Mouse (Mus musculus) inflammation-experienced regulatory T-cells, adult 6 months (primary cell): ENCODE measurements at regions not wholly inside any gene's neighbourhood (a gene's known extent, or its start where the extent isn't known, plus 50 kb on each side); places are given as distances from the start of the nearest gene placed in this dataset.

Experiments
- ATAC-seq: one replicate; pipeline ENCODE4 v1.8.0; 2017

DNA sequence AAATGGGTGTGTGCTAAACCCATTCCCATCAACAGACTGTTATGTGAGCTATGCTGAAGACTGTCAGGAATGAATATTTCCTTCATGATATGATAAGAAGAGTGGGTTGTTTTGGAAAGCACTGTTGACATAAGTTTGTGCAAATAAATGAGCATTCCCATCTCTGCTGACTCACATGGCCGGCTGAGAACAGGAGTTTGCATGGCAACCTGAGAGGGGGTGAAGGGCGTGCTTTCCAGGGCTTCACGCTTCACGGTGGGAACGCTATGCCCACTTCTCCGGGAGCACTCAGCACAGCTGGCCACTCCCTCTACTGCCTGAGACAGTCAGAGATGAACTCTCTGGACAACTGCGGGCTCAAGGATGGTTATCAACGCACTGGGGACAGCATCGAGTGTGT lies 348.9 kb upstream of the Slc24a5 start:
- no peak for ATAC-seq

DNA sequence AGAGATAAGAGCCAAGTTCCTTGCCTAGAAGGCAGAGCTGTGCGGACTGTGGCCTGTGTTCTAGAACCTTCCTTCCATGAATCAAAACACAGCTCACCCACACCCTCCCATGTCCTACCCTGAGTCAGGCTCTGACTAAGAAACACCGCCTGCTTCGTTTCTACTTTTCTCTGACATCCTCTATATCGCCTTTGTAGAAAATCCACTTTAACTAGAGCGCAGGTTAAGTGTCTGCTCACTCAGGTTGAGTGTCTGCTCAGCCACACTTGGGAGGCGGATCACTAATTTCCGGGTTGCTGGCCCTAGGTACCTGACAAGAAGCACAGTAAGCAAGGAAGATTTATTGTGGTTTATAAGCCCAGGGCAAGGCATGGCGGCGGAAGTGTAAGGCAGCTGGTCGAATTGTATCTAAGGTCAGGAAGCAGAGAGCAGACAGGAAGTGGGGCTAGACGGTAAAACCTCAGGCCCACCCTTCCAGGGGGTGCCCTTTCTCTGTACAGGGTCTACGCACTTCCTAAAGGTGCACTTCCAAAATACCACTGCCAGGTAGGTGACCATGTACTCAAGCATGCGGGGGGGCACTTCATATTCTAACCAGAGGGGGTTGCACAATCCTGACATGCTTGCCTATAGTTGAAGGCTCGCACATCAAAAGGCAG lies 348.0 kb upstream of the Slc24a5 start:
- ATAC-seq = peak; percentile 75

DNA sequence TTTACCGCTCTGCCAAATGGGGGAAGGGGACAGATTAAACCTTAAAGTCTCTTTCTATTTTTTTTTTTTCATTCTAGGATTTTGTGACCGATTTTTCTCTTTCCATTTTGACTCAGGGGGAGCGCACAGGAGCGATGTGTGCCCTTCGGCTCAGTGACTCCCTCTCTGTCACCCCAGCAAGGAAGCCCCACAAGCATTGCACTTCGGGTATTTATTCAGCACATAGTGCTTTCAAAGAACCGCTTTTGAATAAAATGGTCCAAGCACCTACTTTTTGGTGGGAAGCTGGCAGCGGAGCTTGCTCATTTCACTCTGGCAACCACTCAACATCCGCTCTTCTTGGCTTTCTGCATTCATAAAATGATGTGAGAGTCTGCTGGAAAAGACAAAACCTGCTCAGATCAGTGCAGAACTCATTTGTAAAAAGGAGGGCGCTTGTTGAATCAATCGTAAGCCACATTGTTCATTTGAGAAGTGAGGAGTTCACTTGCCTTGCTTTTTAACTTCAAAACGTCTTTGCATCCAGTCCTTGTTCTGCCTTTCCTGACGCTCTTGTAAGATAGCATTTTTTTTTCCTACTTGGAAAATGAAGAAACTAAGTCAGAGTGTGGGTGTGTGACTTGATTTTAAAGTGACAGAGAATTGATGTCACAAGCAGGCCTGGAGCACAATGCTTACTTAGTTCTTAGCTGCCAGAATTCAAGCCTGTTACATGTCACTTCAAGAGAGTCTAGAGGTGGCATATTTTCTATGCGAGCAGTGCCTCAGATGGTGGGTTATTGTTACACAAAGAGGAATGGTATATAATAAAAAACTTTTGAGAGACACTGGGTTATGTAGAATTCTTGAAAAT lies 347.1 kb upstream of the Slc24a5 start:
- no peak for ATAC-seq

DNA sequence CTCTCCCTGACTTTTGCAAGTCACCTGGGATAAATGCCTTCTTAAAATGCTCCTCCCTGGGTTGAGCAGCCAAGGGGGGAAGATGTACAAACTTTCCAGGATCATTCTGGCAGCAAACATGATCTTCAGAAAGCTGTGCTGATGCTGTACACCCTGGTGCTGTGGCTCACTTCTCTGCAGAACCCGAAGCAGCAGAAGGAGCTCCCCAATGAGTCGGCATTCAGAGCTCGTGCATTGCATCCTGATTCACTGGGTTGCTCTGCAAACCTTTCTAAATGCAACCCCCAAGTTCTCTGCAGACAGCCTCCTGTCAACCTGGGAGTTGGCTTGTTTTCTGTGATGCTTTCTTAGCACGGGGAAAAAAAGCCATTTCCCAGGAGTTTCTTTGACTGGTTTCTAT lies 343.8 kb upstream of the Slc24a5 start:
- ATAC-seq = no peak

DNA sequence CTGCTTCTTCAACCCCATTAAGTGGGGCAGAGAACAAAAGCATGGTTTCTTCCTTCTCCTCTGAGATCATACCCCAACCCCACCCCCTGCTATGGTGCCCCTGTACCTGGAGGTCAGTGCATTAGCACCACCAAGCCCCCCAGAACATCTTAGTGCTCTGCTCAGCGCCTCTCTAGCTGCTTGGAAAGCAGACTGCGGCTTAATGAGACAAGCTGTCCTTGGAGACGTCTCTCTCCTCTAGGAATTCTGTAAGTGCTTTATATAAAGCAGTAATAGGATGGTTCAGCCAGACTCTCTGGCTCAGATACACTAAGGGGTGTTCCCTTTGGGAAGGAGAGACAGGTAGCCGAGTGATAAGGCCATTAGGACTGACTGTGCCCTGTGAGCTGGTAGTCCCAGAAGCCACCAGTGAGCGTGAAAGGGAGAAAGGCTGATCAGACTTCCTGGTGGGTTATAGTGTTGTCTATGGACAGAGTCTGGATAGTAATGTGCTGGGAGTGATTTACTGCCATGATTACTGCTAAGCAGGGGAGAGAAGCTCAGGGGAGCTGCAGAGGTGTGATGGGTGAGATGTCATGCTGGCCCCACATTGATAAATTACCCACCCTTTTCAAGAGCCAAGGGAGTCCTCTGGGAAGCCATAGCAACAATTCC lies 343.0 kb upstream of the Slc24a5 start:
- no peak for ATAC-seq

DNA sequence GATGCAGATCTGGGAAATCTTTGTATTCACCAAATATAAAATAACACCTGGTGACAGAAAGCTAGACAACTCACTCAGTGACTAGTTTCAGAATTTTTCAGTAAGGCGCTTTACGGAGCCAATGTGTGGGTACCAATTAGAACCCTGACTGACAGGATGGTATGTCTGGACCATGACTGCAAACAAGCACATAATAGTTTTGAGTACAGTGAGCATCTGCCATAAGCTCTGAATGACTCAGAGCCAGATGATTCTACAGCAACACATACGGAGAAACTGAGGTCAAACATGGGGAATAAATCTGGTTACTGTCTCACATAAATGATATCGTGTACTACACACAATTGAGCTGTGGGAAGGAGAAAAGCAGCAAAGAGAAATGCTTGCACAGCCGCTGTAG lies 339.9 kb upstream of the Slc24a5 start:
- ATAC-seq = no peak

DNA sequence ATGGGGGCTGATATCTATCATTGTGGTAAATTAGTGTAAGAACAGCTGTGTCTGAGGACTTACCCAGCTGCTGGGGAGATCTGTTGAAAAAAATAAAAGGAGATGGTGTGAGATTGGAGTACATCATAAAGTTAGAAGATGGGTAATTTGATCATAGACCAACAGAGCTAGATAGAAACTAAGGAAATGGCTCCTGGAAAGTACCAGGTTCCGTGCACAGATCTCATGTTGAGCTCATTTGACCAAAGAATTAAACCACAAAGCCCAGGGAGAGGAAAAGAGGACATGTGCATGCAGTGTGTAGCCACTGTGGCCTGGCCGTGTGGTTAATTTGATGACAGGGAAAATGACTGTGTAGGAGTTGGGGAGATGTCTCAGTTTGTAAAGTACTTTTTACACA lies 335.3 kb upstream of the Slc24a5 start:
- ATAC-seq = peak; percentile 83

DNA sequence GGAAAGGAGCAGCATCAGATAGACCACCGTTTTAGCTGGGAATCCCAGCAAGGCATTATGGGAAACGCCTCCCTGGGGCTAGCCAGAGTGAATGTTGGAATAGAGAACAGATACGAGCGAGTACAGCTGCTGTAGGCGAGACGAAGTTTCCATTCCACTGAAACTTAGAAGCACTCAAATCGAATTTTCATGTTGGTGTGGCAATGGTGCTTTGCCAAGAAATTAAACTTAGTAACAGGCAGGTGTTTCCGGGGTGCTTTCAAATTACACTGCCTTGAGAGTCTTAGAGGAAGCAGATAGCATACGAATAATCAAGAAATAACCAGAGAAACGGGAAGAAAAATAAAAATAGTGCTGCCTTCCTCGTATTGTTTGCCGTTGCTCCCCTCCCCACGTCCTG lies 327.1 kb upstream of the Slc24a5 start:
- ATAC-seq = peak; percentile 35

DNA sequence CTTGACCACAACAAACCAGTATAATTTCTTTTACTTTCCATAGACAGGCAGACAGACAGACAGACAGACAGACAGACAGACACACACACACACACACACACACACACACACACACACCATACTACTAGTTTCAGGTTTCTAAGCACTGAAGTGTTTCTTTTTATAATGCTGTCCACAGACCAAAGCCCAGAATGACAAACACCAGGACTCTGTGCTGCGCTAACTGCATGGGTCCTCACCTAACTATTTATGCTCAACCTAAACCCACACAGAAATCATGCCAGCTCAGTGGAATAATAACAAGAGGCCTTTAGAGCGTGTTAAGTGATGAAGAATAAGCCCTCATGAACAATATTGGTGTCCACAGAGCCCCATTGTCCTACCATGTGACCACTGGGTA lies 325.0 kb upstream of the Slc24a5 start:
- ATAC-seq = no peak

DNA sequence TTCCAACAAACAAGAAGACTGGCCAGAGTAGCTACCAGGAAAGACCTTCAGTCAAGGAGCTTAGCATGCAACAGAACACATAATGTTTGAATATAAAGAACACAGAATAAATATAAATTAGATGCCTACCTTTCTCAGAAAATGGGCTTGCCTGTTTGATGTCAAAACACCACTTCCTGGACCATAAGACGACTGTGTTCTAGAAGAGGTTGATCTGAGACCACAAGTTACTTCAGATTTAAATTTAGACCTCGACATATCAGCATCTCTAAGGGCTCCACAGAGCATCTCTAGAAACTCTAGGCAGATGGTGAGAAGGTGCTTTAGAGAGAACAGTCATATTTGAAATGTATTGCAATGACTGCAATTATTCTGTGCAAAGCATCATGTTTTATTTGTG lies 322.9 kb upstream of the Slc24a5 start:
- peak; percentile 70 for ATAC-seq

DNA sequence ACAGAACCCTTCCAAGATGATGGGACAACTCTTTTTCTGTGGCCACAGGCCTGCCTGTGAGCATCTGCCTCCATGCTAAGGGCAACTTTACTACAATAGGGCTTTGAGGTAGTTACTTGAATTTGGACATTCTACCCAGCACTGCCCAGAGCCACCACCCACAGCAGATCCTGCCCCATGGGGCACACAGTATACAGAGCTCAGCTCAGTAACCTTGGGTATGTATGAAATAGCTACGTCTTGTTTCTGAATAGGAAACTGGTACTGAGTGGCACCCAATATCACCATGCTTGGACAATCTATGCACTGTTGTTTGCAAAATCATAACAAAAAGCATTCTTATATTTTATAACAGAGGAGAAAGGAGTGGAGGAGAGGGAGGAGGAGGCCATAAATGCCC lies 320.8 kb upstream of the Slc24a5 start:
- ATAC-seq = no peak

DNA sequence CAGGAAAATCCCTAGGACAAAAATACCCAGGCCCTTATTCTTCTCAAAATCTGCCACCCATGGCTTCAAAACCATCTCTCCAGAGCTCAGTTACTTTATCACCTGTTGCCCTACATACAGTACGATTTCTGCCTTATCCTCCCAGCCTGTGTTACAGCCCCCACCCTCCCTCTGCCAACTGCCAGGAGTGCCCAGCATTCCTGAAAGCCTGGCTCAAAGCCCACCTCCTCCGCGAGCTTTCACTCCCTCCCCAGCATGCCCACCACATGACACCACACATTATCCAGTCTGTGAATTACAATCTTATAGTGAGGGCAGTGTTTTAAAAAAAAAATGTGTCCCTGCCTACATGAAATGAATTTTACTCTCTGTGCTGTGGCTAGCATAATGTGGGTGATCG lies 320.3 kb upstream of the Slc24a5 start:
- ATAC-seq = no peak

DNA sequence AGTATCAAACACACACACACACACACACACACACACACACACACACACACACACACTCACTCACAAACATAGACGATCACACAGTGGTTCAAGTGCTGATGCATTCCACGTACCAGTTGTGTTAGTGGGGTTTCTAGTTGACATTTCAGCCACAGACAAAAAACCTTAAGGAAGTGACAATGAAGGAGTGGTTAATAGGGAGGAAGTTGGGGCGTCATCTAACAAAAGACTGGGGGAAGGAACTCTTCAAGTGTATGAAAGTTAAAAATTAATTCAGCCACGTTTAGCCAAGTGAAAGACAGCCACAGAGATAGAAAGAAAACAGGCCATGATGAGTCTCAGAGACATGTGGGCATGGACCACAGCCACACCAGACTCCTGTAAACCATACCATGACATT lies 316.1 kb upstream of the Slc24a5 start:
- peak; percentile 80 for ATAC-seq

DNA sequence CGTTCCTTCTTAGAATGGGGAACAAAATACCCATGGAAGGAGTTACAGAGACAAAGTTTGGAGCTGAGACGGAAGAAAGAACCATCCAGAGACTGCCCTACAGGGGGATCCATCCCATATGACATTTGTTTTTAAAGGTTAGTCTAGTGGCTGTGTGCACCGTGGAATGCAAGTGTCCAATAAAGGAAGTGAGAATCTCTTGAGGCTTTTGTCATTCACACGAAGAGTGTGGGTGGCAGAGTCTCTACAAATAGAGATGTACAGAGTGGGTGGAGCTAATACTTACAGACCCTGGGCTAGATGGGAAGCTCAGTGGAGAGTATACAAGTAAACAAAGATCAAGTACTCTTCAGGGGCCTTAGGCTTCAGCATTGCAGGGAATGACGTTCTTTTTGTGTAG lies 314.2 kb upstream of the Slc24a5 start:
- no peak for ATAC-seq

DNA sequence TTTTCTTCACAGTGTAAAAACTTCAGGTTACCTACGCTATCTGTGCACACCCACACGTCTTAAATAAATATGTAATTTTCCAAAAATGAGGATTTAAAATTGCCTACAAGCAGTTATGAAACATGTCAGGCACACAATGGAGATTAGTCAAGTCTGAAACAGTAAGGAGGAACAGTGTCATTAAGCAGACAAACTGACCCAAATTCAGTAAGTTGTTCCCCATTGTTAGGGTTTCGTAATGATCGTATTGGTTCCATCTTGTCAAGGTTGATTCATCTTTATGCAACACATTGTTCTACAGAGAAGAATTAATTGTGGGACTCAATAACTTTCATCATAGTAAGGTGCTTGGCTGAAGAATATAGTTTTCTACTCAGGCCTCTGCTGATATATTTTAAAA lies 312.7 kb upstream of the Slc24a5 start:
- no peak for ATAC-seq

DNA sequence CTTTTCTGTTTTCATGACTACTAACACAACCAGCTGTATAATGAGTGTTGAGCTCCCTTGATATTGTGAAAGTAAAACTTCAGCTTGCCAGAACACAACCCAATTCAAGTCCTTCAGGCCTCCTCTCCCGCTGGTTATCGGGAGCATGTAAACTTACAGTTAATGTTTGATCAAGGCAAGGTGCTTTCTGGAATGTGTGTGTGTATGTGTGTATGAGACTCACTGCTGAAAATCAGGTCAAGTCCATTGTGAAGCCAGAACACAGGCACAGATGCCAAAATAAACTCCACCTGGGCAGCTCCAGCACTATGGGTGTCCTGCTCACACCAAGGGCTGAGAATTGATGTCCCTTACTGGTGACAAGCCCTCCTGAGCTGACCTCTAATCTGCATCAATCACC lies 308.9 kb upstream of the Slc24a5 start:
- no peak for ATAC-seq

DNA sequence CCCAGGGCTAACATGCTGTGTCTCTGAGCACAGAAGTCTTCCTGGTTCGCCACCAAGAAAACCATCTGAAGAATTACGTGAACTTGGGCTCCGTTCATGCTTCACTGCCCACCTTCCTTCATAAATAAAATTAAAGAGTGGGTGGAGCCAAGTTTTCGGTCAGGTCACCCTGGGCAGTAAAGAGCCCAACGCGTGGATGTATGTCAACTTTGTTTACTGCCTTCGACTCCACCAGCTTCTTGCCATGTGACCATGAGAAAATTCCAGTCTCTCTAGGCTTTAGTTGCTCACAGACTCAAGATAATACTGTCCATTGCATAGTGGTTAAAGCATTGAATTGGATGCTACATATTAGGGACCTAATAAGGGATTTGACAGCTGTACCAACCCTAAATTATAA lies 304.3 kb upstream of the Slc24a5 start:
- ATAC-seq = no peak

DNA sequence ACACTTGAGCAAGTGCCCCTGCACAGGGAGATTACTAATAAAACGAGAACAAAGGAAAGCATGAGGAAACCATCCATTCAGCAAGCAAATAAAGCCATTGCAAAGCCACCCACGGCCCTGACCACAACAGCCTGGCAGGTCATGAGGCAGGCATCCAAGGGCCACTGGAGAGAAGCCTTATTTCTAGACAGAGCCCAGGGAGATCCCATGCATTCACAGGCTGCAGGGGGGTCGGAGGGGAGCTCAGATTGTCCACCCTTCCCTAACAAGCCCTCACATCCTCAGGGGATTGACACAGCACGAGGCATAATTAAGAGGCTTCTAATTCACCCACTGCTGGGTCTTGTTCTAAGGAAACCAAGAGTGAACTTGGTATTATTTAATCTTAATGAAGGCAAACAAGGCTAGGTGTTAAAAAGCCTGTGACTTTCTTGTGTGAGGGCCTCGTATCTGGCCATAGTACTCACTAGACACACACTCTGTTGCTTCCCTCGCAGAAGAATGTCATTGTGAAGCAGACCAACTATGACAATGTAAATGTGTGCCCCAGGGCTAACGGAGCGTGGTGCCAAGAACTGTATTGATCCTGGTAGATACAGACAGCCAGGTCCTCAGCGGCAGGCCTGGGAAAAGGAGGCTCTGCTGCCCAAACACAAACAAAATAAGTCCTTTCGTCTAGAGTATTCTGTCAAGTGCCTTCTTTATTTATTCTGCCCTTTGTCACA lies 303.6 kb upstream of the Slc24a5 start:
- no peak for ATAC-seq

DNA sequence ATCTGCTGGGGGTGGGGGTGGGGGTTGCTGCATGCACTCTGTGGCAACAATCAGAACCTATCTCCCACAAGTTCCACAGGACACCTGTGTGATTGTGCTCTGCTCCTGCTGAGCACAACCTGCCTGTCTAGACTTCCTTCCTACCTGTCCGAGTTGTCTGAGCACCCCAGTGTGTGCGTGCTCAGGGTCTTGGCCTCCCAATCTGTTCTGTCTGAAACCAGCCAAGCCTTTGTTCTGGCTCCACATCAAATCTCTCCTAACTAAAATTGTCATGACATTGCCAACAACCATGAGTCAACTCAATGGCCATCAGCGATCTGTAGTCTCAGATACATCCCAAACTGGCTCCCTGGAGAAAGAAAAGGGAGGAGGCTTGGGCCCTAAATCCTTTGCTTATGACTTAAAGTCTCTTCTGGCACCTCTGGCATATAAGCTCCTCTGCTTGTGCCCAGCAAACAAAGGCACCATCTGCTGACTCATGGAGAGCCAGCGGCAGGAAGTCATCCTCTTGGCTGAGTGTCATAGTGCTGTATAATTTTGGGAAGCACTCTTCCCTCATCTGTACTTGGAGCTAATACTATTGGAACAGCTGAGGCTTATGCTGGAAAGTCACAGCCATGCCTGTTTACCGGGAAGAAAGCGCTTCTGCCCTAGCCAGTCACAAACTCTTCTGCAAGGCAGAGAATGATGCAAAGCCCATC lies 298.5 kb upstream of the Slc24a5 start:
- no peak for ATAC-seq

DNA sequence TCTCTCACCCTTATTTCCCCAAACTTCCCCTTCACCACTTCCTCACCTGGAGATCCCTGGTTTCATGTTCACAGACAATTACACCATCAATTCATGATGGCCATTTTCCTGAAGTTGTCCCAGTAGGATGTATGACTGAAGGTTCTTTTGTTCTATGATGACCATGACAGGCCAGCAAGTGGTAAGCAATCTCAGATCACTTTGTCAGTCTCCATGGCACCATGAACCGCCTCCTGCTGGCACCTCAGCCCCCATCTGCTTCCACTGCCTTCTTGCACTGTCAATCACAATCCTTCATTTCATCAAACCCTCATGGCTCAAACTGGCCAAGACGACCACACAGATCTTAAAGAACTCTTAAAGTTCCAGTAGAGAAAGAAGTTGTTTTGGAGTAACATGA lies 297.9 kb upstream of the Slc24a5 start:
- no peak for ATAC-seq

DNA sequence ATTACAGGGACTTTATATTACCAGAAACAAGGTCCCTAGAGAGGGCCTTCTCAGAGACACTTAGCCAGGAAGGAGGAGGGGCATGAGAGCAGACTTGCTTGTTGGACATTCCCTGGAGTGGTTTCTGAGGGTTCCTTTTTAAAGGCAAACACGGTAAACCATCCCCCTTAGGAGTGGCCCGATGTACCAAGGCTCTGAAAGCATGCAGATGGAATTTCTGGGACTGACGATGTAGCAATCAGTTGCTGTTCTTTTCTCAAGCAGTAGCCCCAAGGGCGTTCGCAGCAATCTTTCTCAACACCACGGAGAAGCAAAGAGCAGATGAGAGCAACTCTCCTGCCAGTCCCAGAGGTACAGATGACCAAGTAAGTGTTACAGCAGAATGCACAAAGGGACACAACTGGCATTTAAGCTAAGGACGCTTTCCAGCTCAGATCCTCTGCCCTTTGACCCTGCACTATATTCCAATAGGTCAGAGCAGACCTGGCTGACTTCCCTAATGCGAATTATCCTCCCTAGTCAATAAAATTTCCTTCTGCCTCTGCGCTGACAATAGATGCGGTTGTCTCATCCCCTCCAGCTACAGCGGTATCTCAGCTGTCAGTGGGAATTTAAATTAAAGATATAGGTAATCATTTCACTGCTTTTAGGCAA lies 295.7 kb upstream of the Slc24a5 start:
- ATAC-seq = no peak

DNA sequence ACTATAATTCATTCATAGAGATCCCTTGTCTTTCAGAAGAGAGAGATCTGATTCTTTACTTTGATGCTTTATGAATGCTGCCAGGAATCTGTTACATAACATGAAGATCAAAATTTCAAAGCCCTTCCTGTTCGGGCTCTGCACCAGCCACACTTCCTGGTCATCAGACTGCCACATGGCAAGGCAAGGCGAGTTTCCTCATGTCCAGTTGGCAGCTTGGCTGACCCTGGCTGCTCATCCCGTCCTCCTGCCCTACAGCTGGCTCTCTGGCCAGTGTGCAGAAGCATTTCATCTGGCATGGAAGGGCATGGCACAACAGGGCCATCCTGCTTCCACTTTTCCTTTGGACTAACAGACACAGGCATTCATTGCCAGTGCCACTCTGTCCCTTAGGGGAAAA lies 292.2 kb upstream of the Slc24a5 start:
- no peak for ATAC-seq
